Mouse (Mus musculus) gastrocnemius, adult 18-20 months (tissue): Measurements from ENCODE around the gene Slc39a9. TPM values are rescaled to one million over a fixed set of nuclear protein-coding genes. Genes with fewer than 3 reads are reported as not detected.

Experiments used
- DNase-seq: peaks from one replicate; pipeline ENCODE4 v3.0.0; 2021; ENCODE audit warnings: low spot score
- total RNA-seq, 2 experiments: library from RNA; stranded (reverse); gene quantifications; 2 replicates each; pipeline ENCODE4 v1.2.3; 2021

Gene Slc39a9
- total RNA-seq, 2 experiments from 2014 or later = 6.9 to 8.3 TPM

- DNase-seq = peak; percentile 14
Observed at GRCm38 (mm10) chr12:80653951-80654658, 10.4 kb downstream of the Slc39a9 start.

DNA sequence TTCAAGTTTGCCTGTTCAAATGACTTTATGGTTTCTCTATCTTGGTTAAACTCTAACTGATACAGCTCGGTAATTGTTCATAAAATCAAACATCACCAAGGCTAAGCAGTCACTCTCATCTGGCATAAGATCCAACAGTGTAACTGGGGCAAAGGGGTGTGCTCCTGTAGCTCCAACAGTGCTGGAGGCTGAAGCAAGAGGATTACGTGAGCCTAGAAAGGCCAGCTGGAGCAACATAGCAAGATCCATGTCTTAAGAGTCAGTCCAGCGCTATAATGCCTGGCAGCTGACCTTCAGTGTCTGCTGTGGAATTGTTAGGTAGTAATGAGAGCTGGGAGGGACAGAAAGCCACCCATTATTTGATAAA, 11.0 kb downstream of the Slc39a9 start:
- DNase-seq = peak; percentile 19

- DNase-seq = no peak
Observed at GRCm38 (mm10) chr12:80658661-80659060, 15.0 kb downstream of the Slc39a9 start.

- DNase-seq = no peak
Observed at GRCm38 (mm10) chr12:80662322-80662721, 18.6 kb downstream of the Slc39a9 start.

DNA sequence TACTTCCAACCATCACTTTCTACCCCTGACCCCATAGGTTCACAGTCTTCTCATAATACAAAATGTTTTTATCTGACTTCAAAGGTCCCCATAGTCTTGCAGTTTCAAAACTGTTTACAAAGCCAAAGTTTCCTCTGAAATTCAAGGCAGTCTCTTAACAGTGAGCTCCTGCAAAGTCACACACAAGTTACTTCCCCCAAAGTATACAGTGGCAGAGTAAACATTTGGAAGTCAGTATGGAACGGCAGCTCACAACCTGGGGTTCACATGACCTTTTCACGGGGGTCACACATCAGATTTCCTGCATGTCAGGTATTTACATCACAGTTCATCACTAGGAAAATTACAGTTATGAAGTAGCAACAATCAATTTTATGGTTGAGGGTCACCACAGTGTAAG, 20.3 kb downstream of the Slc39a9 start:
- DNase-seq = no peak

DNA sequence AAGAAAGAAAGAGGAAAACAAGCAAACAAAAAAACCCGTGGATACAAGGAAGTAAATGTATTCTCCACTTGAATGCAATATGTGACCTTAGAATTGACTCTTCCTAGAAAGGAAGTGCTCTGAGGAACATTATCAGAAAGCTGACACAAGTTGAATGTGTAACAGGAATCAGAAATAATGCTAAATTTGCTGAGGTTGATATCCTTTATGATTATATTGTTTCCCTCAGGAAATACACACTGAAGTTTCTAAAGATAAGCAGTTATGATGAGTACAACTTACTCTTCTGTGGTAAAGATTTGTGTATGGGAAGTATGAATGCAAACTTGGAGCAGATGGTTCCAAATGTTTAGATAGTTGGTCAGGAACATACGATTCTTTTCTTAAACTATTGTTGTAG, 24.7 kb downstream of the Slc39a9 start:
- DNase-seq = no peak

- peak; percentile 48 for DNase-seq
Observed at GRCm38 (mm10) chr12:80673170-80673569, 29.5 kb downstream of the Slc39a9 start.

DNA sequence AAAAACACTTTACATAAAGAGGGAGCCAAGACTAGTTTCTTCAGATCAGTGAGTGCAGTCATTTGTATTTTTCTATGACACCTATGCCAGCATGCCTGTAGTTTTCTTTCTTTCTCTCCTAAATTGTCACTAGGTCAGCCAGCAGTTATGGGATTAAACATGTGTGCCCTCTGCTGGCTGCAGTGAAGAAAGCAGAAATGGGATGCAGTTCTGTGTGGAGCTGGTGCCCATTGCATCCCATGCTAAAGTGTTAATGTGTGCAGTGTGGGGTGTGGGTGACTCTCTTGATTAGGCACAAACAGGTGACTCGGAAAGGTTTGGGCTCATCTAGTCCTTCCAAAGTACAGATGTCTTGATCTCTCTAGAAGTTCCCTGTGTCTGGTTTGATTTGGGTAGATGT, 37.7 kb downstream of the Slc39a9 start:
- DNase-seq = no peak

GRCm38 (mm10) chr12:80683554-80683953, 39.9 kb downstream of the Slc39a9 start:
- DNase-seq = no peak

- DNase-seq = no peak
Observed at GRCm38 (mm10) chr12:80684316-80684715, 40.6 kb downstream of the Slc39a9 start.

- no peak for DNase-seq
Observed at GRCm38 (mm10) chr12:80687788-80688211, 44.1 kb downstream of the Slc39a9 start.

- DNase-seq = no peak
Observed at GRCm38 (mm10) chr12:80689696-80690095, 46.0 kb downstream of the Slc39a9 start.

DNA sequence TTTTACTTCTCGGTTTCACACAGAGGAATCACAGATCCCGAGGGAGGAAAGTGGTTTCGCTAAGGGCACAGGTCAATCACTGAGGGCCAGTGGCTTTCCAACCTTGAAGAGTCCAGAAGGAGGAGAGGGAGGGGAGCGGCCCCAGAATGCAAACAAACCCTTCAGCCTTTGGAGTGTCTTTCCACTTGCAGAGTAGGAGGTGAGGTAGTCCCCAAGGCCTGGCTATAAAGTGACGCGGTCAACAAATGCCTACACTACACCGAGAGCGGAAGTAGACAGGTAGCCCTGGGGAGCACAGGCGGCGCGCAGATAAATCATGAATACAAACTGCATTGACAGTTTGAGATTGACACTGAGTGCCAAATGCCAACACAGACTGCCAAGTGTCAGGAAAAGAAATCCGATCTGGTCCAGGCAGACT, 48.0 kb downstream of the Slc39a9 start:
- peak; percentile 68 for DNase-seq

DNA sequence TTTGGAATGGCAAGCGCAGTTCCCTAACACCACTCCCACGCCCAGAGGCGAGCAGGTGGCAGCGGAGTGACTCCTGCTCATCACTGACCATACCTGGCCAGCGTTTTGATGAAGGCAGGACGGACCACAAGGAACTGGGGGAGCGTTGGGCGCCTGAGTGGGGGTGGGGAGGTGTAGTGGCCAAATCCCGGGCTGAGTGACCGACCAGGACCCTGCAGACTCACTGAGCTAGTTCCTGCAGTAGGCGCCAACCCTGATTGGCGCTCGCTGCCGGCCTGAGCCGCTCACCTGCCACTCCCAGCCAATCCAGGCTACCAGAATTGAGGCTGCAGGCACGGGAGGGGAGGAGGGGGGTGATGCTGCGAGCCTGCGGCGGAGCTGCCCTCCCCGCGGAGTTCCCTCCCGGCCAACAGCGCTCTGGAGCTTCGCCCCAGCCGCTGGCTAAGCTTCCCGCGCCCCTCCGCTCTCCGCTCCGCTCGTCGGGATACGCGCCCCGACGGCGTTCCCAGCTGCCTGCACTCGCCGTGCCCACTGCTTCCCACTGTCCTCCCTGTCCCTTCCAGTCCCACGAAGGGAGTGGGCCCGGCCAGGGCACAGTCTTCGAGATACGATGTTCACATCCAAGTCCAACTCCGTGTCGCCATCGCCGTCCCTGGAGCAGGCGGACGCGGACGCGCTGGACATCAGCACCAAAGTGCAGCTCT, 48.7 kb downstream of the Slc39a9 start, which contains the start of gene Plekhd1:
Gene Plekhd1 (plus strand): TSS at position 323 of the 704 bp plus-strand sequence.
- peak; percentile 27 for DNase-seq

DNA sequence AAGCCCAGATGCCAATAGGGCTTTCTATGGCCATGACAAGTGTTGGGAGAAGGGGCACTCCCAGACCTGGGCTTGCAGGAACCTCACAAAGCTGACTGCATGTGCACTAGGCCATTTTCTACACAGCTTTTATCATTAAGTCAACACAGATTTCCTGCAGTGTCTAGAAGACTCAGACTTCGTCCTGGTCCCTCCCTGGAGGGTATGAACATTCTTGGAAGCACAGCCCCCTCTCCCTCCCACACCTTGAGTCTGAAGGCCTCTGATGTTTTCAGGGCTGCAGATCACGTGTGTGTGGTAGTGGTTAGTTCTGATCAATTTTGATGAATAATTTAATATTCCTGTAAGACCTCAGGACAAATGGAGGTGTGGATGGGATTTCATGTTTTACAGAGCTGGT, 50.0 kb downstream of the Slc39a9 start:
- no peak for DNase-seq

DNA sequence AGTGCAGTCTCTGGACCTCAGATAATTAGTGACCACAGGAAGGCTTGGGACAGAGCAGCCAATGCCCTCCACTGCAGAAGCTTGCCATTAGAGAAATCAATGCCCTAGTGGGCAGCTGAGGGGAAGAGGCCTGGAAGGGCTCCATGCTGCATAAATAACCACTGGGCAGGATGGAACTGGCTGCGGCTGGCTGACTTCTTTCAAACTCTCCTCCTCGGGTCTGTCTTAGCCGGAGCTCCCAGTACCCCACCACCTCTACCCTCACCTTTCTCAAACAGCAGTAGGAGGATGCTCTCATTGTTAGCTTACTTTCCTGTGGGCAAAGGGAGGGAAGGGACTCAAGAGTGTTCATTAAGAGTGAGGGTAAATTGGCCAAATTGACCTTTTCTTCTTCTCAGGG, 51.3 kb downstream of the Slc39a9 start:
- no peak for DNase-seq

- no peak for DNase-seq
Observed at GRCm38 (mm10) chr12:80698526-80699143, 55.0 kb downstream of the Slc39a9 start.

- no peak for DNase-seq
Observed at GRCm38 (mm10) chr12:80699144-80699531, 55.5 kb downstream of the Slc39a9 start.

DNA sequence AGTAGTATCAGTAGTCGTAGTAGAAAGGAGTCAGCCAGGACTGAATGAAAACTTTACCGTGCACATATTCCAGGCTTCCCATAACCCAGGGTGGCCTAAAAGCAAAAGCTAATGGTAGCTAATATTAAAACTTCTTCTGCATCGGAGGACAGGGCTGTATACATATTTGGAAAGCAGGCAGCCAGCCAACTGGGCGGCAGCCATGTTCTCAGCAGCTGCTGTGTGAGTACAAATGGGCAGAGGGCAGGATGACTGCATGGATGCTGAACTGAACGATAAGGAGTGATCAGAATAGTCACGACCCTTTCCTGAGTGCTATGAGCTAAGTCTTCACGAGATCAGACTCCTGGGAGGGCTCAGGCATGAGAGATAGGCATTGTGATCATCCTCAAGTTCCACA, 57.6 kb downstream of the Slc39a9 start:
- DNase-seq = no peak

DNA sequence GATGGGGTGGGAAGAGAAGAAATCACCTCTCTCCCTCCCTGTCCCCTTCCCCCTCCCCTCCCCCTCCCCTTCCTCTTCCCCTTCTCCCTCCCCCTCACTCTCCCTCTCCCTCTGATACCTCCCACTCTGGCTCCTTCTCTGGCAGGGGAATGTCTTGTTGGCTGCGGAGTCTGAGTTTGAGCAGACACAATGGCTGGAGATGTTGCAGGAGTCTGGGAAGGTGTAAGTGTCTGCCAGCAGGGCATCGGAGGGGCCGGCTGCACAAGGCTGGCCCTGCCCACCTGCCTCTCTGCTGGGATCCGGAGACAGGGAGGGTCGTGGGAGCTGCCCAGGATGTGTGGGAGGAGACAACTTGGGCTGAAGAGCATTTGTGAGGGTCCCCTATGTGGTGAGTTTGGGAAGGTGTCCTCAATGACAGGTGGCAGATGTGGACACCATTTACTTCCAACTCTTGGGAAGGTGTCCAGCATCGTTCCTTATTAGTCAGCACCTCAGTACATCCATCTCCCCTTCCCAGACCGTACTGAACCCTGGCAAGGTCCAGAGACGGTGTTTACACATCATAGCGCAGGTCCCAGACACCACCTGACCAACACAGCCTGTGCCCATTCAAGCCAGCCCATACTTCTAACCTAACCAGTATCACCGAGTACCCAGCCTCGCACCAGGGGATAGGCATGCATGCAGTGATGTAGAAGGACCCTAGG, 62.7 kb downstream of the Slc39a9 start:
- DNase-seq = no peak

DNA sequence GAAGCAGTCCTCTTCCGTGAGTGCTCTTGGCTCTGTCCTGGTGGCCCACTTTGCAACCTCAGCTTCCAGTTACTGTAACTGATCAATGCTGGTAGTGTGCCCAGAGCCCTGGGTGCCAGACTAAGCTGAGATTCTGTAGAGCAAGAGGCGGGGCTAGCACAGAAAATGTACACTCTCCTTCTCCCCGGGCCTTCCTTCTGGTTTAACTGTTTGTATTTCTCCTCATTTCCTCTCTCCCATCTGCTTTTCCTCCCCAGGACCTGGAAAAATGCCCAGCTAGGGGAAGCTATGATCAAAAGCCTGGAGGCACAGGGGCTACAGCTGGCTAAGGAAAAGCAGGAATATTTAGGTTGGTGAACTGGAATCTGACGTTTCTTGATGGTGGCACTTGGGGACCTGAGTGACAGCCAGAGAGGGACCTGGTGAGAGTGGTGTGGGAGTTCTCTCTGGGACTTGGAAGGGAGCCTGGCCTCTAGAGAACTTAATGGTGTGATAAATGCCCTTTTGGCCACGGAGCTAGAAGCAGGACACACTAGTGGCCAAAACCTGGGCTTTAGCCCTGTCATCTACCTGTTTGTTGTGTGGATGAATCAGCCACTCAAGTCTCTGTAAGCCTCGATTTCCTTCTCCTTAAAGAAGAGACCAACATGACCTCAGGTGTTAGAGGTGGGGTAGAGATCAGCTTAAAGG, 63.4 kb downstream of the Slc39a9 start:
- no peak for DNase-seq
